Mouse (Mus musculus) megakaryocyte, adult 5-6 weeks (primary cell): ENCODE measurements around the gene Tent4b. TPM values are rescaled to one million over a fixed set of nuclear protein-coding genes. Genes with fewer than 3 reads are reported as not detected.
"Not testable (repeated sequence)": the region's sequence is repeated elsewhere in the genome, so short reads cannot be mapped to it uniquely, and the experiment has no call there.

ENCODE experiments used
- ATAC-seq: 2 replicates; pipeline ENCODE4 v1.8.0; 2016; ENCODE audit warnings: mild to moderate bottlenecking, inconsistent platforms; ENCODE audit not compliant: poor library complexity, severe bottlenecking
- total RNA-seq, 2 experiments: library from RNA; stranded (forward) in 1 of 2; stranded (reverse) in 1 of 2; fragments of 153-499, 151-499 nt in 1 of 2; fragments of 221-1000, 200-1000 nt in 1 of 2; gene quantifications; 2 replicates each; pipeline versions ENCODE4 v1.2.3 to v1.2.4; 2015 to 2017

Tent4b gene
- total RNA-seq (2015) = 30.2 and 40.9 TPM in 2 replicates
- total RNA-seq (2017) = 36.6 and 40.6 TPM in 2 replicates

GRCm38 (mm10) chr8:88198945-88199571 is at the start of gene Tent4b:
Tent4b (plus strand) TSS chr8:88199213.
- peak; percentile 85 for ATAC-seq

- no peak for ATAC-seq
These were observed 48.1 kb upstream of the Tent4b start for GRCm38 (mm10) chr8:88150910-88151371.

DNA sequence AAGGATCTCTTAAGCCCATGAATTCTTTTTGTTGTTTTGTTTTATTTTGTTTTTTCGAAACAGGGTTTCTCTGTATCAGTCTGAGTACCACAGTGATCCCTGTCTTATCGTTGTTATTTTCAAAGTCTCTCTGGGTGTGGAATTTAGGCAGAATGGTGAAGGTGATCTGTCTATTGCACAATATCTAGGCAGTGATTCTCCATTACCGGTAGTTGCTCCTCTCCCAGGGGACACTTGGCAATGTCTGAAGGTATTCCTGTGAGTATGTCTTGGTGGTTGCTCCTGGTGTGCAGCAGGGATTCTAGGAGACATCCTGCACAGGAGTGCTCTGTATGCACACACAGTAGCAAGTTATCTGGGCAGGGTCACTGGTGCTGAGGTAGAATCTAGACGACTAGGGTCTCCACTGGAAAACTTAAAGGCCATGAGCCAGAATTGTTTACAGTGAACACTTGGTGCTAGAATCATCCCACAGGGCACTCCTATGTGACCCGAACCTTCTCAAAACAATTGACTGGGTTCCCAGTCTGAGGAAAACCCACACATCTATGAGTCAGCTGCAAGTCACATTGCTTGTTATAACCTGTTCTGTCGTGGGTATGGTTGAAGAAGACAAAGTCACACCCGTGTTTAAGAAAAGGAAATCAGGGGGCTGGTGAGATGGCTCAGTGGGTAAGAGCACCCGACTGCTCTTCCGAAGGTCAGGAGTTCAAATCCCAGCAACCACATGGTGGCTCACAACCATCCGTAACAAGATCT is 38.6 kb upstream of the Tent4b start:
- no peak for ATAC-seq

- peak; percentile 98 for ATAC-seq
These were observed 37.6 kb upstream of the Tent4b start for GRCm38 (mm10) chr8:88161439-88161838.

GRCm38 (mm10) chr8:88175264-88175663 is 23.7 kb upstream of the Tent4b start:
- ATAC-seq = peak; percentile 90

- ATAC-seq = no peak
These were observed 21.7 kb upstream of the Tent4b start for GRCm38 (mm10) chr8:88177291-88177690.

DNA sequence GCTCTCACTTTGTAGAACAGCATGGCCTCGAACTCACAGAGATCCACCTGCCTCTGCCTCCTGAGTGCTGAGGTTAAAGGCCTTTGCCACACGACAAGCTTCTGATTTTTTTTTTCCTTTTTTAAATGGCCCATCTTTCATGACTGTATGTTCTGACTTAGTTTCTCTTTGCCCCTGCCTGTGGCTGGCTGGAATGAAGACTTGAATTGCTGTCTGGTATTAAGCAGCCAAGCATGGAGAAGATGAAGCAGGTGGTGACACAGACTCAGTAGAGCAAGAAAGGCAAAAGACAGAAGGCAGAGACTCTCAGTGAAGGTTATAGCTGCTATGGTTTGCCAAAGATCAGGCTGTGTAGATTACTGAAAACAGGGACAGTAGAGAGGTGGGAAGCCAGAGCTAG is 15.9 kb upstream of the Tent4b start:
- no peak for ATAC-seq

GRCm38 (mm10) chr8:88184914-88185313 is 14.1 kb upstream of the Tent4b start:
- ATAC-seq = no peak

DNA sequence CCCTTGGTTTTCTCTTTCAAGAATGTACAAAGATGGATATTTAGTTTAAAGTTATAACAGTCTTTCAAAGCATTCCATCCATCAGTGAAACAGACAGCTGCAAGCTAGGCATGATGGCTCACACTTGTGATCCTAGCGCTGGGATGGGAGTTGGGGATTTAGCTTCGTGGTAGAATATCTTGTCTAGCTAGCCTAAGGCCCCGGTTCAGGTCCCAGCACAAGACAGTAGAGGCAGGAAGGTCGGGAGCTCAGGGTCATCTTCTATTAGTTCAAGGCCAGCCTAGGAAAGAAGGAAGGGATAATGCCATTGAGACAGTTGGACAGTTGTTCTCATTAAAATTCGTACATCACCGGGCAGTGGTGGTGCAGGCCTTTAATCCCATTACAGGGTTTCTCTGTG is 13.3 kb upstream of the Tent4b start:
- ATAC-seq = no peak

DNA sequence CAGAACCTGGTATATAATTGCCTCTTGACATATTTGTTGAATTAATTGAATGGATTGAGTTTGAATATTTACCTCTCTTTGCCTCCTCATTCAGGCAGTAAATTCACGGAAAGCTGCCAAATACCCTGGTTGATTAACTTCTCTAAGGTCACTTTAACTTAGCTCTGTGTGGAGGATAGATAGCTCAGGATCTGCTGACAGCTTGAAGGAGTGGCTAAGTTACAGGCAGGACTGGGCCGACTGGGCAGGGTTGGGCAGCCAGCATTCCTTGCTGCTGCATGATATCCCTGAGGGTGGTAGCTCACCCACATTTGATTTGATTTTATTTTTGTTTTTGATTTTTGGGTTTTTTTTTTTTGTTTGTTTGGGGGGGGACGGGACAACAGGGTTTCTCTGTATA is 1.7 kb upstream of the Tent4b start:
- no peak for ATAC-seq

DNA sequence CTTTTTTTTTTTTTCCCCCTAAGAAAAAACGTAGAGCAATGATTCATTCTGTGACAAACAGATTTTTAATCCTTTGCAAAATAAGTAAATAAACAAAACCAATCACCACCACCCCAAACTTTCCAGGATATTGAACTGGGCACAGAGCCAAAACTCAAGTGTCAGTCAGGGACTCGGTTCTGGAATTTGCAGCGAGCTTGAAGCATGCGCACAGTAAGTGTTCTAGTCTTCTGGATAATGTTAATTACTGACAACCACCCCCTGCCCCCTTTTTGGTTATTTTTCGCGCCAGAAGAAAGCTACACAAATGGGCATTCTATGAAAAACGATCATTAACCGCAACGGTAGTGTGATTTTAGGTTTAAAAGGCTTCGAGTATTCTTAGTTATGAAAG is 465 bp upstream of the Tent4b start:
- ATAC-seq = no peak

- ATAC-seq = peak; percentile 52
These were observed 938 bp downstream of the Tent4b start for GRCm38 (mm10) chr8:88199700-88200601.

DNA sequence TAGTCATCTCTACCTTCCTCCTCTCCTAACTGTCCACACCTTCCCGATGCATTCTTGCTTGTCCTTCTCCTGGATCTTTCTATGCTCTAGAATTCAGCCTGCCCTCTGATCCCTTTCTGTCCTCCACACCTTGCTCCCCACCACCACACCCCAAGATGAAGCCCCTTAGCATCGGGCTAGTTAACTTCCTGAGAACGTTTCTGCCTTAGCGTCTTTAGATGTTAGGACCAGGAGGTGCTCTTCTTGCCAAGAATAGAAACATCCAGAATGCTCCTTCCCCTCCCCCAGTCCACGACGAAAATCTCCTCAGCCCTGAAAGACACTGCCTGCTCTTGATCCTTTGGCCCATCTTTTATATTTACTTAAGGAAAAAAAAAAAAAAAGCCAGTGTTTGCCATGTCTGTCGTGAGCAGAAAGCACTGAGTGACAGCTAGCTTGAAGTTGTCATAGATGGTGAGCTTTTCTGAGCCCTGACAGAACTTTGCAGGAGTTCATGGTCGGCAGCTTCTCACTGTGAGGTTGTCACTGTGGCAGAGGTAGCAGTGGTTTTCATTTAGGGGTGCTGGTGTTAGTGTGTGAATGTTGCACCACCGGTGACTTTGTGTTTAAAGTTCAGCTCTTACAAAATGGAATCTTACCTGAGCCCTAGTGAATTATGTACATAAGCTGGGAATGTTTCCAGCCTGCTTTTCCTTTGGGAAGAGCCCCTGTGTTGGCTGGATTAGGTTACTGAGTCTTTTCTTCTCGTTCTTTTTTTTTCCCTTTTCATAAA is 1.9 kb downstream of the Tent4b start:
- ATAC-seq = no peak

- no peak for ATAC-seq
These were observed 2.6 kb downstream of the Tent4b start for GRCm38 (mm10) chr8:88201641-88202040.

DNA sequence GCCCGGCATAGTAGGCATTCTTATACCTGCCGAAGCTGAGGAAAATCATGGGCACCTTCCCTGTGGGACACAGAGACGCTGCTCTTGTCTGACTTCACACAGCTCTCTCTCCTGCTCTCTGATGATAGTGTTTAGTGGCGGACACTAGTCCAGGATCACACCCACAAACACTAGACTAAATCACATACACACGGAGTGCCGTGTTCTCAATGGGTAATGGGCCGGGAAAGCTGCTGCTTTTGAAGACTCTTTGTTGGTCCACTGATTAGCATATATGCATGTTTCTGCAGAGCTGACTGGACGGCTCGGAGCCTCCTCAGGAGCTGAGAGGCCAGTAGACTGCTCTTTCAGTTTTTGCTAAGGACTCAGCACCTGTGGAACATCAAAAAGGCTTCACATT is 7.0 kb downstream of the Tent4b start:
- no peak for ATAC-seq

DNA sequence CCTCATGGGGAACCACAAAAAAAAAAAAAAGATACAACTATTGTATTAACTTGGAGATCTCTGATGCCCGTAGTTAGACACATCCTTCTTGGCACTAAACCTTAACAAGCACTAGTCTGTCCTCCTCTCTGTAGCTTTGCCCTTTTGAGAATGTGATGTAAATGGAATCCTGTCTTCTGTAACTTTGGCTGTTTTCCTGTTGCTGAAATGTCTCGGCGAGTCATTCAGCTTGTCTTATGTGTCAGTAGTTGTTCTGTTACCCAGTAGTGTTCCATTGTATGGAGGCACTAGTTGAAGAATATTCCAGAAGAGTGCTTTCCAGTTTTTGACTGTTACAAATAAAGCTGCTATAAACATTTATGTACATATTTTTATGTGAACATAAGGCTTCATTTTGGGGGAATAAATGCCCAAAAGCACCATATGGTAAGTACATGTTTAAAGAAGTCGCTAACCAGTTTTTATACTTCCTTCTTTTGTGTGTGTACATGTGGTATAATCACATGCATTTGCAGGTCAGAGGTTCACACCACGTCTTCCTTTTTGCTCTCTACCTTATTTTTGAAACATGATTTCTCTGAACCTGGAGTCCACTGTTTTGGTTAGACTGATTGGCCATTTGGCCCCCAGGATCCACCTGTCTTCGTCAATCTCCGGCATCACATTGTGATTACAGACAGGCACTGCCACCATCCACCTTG is 8.3 kb downstream of the Tent4b start:
- peak; percentile 76 for ATAC-seq

- ATAC-seq = not testable (repeated sequence)
These were observed 11.2 kb downstream of the Tent4b start for GRCm38 (mm10) chr8:88209930-88210827.

DNA sequence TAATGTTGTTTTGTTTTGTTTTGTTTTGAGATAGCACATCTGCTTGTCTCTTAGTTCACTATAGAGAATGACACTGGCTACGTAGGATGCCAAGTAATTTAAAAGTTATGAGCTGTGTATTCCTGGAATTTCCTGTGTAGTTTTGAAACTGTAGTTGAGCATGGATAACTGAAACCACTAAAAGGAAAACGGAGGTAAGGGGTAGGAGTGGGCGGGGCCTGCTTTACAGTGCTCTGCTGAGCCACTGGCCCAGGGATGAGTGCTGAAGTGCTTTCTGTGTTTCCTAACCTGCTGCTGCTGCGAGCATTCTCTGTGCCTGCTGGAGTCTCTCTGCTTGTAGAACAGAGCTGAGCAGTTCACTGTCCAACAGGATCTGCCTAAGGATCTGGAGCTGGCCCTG is 22.3 kb downstream of the Tent4b start:
- no peak for ATAC-seq

- no peak for ATAC-seq
These were observed 26.3 kb downstream of the Tent4b start for GRCm38 (mm10) chr8:88225358-88225757.
